Mouse (Mus musculus): ENCODE data around the gene Wdr46. TPM values are rescaled to one million over a fixed set of nuclear protein-coding genes. Genes with fewer than 3 reads are reported as not detected.

The Wdr46 gene
- total RNA-seq, 2 experiments from 2014 or later, result 41.4 to 53.9 TPM

GRCm38 (mm10) chr17:33911052-33911812, 29.2 kb upstream of the Wdr46 start:
- ATAC-seq (replicated peaks; ENCODE audit: poor library complexity, severe bottlenecking), result no peak

DNA sequence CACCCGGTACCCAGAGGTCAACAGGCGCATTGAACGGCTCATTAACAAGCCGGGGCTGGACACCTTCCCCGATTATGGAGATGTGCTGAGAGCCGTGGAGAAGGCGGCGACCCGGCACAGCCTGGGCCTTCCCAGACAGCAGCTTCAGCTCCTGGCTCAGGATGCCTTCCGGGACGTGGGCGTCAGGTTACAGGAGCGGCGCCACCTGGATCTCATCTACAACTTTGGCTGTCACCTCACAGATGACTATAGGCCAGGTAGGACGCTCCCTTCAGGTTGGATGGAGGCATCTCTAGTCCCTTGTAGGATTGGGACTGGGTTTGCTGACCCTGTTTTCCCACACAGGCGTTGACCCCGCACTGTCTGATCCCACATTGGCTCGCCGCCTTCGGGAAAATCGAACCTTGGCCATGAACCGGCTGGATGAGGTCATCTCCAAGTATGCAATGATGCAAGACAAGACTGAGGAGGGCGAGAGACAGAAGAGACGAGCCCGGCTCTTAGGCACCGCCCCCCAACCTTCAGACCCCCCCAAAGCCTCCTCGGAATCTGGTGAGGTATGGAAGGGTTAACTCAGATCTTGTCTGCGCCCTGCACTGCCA, 28.5 kb upstream of the Wdr46 start:
- no peak for ATAC-seq (replicated peaks; ENCODE audit: poor library complexity, severe bottlenecking)

- ATAC-seq (replicated peaks; ENCODE audit: poor library complexity, severe bottlenecking), result no peak
These were observed 27.2 kb upstream of the Wdr46 start for GRCm38 (mm10) chr17:33913264-33913663.

DNA sequence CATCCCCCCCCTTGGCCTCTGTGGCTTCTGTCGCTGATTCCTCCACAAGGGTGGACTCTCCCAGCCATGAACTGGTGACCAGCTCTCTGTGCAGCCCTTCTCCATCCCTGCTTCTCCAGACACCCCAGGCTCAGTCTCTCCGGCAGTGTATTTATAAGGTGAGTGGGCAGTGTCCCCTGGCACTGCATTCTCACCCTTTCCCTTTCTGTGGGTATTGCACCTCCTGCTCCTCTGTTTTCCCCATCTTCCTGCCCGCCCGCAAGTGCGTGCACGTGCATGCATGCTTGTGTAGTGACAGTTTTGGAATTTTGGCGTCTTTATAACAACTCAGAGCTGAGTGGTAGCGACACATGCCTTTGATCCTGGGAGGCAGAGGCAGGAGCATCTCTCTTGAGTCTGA, 26.6 kb upstream of the Wdr46 start:
- ATAC-seq (replicated peaks; ENCODE audit: poor library complexity, severe bottlenecking), result no peak

DNA sequence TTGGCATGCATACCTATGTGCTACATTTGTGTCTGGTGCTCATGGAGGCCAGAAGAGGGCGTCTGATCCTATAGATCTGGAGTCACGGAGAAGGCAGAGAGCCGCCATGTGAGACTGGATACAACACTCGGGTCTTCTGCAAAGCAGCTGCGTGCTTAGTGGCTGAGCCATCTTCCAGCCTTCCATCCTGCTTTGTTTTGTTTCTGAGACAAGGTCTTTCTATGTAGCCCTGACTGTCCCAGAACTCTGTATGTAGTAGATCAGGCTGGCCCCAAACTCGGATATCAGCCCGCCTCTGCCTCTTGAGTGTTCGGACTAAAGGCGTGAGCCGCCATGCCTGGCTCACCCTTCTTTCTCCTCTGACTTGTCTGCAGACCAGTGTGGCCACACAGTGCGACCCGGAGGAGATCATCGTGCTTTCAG, 25.5 kb upstream of the Wdr46 start:
- no peak for ATAC-seq (replicated peaks; ENCODE audit: poor library complexity, severe bottlenecking)

GRCm38 (mm10) chr17:33915671-33916250, 24.7 kb upstream of the Wdr46 start, which contains the start of the genes Tapbp and Zbtb22:
Tapbp (plus strand) TSS chr17:33915899.
Zbtb22 (plus strand) TSS chr17:33915904.
- ATAC-seq (replicated peaks; ENCODE audit: poor library complexity, severe bottlenecking), result peak; percentile 69

DNA sequence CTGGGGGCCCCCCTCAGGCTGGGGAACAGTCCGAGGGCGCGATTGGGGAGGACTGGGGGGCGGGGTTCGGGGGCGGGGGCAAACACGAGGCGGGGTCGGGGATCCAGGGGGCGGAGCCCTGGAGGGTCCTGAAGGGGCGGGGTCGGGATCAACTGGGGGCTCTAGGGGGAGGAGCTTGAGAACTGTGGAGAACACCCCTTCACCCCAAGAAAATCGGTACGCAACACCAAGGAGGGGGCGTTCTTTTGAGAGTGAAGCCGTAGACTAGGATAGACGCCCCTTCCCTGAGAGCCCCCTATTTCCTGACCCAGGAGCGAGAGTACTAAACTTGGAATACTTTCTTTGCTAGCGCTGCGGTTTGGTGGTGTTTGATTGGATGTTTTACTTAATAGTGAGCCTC, 24.2 kb upstream of the Wdr46 start:
- ATAC-seq (replicated peaks; ENCODE audit: poor library complexity, severe bottlenecking), result 0 out of 2 replicates have a peak, but pooled peaks have one; percentile 11

- no peak for ATAC-seq (replicated peaks; ENCODE audit: poor library complexity, severe bottlenecking)
These were observed 23.4 kb upstream of the Wdr46 start for GRCm38 (mm10) chr17:33916847-33917655.

GRCm38 (mm10) chr17:33917656-33918292, 22.7 kb upstream of the Wdr46 start:
- ATAC-seq (replicated peaks; ENCODE audit: poor library complexity, severe bottlenecking), result no peak

- ATAC-seq (replicated peaks; ENCODE audit: poor library complexity, severe bottlenecking), result no peak
These were observed 21.9 kb upstream of the Wdr46 start for GRCm38 (mm10) chr17:33918293-33919203.

GRCm38 (mm10) chr17:33919351-33920281, 20.8 kb upstream of the Wdr46 start:
- ATAC-seq (replicated peaks; ENCODE audit: poor library complexity, severe bottlenecking), result peak; percentile 63

DNA sequence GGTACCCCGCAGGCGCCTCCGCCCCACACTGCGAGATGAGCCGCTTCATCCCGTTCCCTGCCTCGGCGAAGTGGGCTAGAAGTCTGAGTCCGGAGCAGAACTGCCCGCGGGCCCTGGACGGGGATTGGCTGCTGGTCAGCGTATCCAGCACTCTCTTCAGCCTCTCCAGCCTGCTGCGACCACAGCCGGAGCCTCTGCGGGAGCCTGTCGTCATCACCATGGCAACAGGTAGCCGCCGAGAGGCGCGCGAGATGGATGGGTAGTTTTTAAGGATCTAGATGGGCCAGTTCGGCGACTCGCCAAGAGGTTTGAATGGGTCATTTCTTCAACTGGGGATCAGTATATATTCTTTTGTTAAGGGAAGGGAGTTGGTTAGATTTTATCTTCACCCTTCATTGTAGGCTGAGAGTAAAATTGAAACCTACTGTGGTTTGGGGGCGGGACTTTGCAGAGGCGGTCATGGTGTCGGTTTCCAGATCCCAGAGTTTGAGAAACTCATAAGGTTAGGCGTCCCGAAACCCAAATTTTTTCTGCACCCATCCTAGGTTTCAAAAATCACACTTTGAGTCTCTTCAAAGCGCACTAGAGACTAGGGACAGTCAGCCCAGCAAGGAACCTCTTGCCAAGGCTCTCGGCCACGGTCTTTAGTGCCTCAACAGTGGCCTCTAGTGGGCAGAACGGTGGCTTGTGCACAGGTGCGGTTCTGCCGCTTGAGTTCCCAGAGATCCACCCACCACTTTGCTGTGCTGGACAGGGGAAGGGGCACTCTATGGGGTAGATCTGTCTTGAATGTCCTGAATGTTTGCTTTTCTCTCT, 20.0 kb upstream of the Wdr46 start:
- ATAC-seq (replicated peaks; ENCODE audit: poor library complexity, severe bottlenecking), result peak; percentile 33

DNA sequence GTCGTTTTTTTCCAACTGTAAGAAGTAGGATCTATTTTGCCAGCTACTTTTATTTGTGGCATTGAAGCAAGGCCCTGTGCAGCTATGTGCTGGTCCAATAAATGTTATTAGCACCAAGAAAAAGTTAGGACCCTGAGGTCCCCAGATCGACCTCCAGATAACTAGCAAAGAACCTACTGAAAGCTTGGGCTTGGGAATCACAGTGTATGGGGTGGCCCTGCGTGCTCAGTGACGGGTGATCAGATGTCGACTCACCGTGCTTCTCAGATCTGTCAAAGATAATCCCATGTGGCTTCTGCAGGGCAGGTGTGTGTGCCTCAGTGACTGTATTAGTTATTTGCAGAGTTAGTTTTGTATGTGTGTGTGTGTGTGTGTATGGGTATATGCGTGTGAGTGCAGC, 19.1 kb upstream of the Wdr46 start:
- no peak for ATAC-seq (replicated peaks; ENCODE audit: poor library complexity, severe bottlenecking)

DNA sequence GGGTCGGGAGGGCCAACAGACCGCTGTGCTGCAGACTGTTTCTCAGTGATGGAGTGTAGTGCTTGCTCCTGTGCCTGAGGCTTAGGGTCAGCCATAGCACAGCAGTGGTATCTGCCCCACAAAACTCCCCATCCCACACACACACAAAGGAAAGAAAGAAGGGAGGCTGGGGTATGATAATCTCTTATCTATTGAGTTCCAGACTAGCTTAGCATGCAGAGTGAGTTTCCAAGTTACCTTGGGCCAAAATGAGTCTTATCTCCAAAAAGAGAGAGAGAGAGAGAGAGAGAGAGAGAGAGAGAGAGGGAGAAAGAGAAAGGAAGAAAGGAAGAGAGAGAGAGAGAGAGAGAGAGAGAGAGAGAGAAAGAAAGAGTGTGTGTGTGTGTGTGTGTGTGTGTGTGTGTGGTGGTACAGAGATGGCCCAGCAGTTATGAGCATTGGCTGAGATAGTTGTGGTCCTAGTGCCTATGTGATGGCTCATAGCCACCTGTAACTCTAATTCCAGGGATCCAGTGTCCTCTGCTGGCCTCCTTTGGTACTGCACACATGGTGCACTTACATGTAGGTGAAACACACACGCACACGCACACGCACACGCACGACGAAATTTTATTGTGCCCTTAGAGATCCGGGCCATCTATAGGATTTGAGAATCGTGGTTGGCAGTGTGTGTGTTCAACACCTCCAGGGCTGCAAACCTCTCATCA, 15.7 kb upstream of the Wdr46 start:
- ATAC-seq (replicated peaks; ENCODE audit: poor library complexity, severe bottlenecking), result no peak

- no peak for ATAC-seq (replicated peaks; ENCODE audit: poor library complexity, severe bottlenecking)
These were observed 14.9 kb upstream of the Wdr46 start for GRCm38 (mm10) chr17:33925406-33926116.
